Mouse (Mus musculus) ES-E14 (cell line): ENCODE measurements around the gene Heg1.

Experiments used
- MAFK ChIP-seq: IDR thresholded peaks from 2 replicates; pipeline ENCODE4 v1.6.1; 2014; ENCODE audit warnings: mild to moderate bottlenecking, low read depth, low read length, inconsistent platforms; ENCODE audit not compliant: insufficient read depth
- ZC3H11A ChIP-seq: IDR thresholded peaks from 2 replicates; pipeline ENCODE4 v1.6.1; 2012; ENCODE audit warnings: low read depth, mild to moderate bottlenecking, inconsistent platforms, low read length, borderline replicate concordance

- no peak for TF ChIP-seq MAFK
- no peak for TF ChIP-seq ZC3H11A
These were observed 17.7 kb downstream of the Heg1 start for GRCm38 (mm10) chr16:33701872-33702271.
